Mouse (Mus musculus): ENCODE results near the gene Myo5c. TPM values are rescaled to one million over a fixed set of nuclear protein-coding genes. Genes with fewer than 3 reads are reported as not detected.

Gene Myo5c
- 3.8 and 4.8 TPM in 2 replicates for total RNA-seq (2021)
- long read RNA-seq, partial matches to known transcripts: 1 of 2 reads
- long read RNA-seq, other reads (novel, unspliced or antisense): 1 of 2 reads

DNA sequence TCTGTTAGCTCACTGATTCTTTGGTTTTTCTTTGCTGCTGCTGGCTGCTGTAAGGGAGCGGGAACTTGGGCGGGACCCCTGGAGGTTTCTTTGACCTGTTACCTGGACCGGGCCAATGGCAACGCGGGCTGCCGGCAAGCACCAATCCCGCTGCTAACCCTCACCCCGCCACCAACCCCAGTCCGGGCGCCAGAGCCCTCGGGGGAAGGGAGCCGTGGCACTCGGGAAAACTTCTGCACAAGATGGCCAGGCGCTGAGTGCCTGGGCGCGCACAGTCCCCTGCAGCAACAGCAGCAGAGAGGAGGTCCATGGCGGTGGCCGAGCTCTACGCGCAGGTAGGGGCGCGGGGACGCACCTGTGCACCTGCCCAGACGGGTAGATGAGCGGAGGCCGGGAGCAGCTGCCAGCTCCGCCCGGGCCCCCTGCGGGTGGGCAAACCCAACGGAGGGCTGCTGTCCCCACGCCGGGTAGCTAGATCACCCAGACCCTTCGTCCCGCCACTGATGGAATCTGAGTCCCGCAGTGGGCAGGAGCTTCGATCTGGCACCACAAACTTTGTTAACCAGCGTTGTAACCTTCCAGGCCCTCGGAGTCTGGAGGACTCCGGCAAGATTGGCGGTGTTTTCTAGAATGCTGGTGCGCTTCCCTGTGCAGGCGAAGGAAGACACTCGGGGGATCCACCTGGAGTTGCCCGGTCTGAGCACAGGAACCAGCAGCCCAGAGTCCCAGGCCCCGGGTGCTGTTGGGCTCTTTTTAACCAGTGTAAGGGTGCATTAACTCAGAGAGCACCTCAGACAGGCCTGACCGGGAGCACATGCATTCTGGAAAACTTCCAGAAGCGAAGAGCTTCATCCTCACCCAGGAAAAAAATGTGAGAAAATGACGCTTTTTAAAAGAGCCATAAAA, at the start of gene Myo5c:
Gene Myo5c (plus strand): TSS at position 180 of the 906 bp plus-strand sequence.
- DNase-seq: peak; percentile 65

DNA sequence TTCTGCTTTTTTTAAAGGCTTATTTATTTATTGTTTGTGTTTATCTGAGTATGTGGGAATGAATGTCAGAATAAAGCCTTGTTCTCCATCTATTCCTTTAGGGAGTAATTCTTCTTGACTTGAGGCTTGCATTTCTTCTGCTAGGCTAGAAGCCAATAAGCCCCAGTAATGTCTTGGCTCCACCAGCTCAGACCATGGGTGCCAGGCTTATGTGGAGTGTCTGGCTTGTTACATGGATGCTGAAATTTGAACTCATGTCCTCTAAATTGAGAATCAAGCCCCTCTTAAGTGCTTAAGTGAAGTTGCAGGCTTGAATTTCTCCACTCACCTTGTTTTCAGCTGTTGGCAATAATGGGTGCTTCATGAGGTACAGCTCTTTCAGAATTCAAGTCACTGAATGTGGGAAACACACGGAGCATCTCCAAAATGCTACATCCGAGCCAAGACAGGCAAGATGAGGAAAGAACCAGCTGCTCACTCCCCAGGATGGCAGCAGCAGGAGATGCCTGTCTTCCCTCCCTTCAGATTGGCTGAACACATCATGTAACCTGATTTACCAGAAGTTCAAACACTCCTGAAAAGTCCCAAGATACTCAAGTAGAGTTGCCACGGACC, 44.1 kb upstream of the Myo5c start:
- DNase-seq: no peak

DNA sequence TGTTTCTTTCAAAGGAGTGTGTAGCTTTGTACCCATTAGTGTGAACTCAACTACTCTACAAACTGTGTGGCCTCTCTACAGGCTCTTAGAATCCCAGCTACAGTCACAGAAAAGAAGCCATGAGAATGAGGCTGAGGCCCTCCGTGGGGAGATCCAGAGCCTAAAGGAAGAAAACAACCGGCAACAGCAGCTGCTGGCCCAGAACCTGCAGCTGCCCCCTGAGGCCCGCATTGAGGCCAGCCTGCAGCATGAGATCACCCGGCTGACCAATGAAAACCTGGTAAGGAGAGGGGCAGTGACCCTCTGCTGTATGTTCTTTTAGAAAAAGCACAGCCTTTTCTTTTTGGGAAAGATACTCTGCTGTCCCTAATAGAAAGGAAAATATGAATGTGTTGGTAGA, 38.0 kb upstream of the Myo5c start:
- DNase-seq: no peak

DNA sequence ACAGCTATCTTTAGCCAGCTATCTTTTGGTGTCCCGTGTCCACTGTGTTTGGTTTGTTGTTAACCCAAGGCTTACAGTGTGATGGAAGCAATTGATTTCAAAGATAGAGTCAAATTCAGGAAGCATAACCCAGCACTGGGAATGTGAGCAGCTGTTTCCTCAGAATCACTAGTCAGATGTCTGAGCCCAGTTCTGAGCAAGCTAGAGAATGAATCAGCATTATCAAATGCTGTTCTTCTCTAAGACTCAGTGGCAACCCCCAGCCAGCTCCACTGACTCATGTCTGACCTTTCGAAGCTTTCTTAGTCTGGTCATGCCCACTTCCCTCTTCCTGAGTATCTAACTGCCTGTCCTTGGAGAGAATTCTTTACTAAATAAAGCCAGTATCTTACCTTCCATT, 35.5 kb upstream of the Myo5c start:
- DNase-seq: peak; percentile 36

DNA sequence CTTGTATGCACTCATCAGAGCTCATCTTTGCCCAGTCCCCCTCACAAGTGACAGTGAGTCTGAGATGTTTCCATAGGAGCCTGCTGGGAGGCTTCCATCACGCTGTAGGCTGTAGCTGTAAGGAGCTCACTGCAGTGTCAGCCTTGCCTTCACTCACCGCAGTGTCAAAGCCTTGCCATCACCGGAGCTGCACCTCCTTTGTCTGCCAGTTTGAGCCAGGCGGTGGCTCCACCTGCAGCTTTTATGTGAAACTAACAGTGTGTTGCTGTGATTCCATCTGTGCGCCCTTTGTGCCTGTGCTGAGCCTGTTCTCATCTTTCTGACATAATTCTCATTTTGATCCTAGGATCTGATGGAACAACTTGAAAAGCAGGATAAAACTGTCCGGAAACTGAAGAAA, 34.5 kb upstream of the Myo5c start:
- DNase-seq: peak; percentile 52

DNA sequence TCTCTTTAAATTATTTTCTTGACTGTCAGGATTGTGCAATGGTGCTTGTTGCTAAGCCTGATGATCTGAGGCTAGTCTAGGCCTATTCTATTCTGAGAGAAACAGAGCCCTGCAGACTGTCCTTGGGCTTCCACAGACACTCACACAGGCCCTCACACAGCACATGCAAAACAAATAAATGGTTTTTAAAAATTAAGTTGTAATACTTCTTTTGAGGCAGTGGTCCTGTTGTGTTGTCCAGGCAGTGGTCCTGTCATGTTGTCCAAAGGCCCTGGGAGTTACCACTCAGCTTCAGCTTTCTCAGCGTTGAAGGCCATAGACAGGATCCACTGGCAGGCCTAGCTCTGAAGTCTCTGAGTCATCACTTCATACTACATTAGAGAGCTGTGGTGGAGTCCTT, 30.3 kb upstream of the Myo5c start:
- DNase-seq: no peak

DNA sequence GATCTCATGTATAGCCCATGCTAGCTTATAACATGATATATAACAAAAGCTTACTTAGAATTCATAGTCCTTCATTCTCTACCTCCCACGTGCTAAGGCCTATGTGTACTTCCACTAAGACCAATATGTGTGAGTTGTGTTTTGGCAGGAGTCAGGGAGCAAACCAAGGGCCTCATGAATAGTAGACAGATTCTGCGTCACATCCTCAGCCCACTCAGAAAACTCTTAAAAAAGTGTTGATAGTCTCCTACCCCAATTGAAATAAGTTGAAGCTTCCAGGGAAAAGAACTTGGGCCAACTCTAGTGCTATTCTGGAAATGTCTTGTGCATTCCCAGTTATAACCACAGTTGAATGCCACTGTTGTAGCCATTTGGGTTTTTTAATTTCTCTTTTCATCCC, 29.8 kb upstream of the Myo5c start:
- DNase-seq: no peak

DNA sequence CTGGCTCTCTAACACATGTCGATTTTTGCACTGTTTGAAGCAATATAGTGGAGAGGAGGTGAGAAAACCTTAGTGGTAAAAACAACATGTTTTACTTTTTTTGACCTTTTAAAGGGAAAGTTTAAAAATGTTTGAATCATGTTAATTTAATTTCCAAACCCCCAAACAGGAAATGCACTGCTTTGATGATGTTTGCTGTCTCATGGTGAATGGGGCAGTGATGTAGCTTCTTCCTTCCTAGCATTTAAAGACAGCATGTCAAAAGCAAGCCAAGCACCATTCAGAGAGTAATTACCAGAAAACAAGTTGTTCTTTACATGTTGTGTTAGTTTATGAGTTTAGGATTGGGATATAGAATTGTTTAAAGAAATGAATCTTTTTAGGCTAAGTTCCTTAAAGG, 22.6 kb upstream of the Myo5c start:
- DNase-seq: no peak

DNA sequence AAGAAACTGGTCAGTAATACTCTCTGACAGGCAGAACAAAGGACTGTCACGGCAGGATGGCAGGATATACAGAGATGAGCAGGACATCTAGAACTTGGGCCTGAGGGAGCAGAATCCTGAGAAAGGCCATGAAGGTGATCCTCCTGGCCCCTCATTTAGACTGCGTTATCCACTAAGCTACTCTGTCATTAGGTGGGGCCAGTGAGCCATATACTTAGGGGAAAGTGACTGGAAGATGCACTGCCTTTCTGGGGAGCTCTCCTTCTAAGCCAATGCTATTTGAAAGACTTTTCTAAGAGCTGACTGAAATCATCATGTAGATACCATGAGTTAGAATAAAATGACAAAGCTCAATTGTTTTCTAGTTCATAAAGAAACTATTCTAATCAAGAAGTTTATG, 21.6 kb upstream of the Myo5c start:
- no peak for DNase-seq

DNA sequence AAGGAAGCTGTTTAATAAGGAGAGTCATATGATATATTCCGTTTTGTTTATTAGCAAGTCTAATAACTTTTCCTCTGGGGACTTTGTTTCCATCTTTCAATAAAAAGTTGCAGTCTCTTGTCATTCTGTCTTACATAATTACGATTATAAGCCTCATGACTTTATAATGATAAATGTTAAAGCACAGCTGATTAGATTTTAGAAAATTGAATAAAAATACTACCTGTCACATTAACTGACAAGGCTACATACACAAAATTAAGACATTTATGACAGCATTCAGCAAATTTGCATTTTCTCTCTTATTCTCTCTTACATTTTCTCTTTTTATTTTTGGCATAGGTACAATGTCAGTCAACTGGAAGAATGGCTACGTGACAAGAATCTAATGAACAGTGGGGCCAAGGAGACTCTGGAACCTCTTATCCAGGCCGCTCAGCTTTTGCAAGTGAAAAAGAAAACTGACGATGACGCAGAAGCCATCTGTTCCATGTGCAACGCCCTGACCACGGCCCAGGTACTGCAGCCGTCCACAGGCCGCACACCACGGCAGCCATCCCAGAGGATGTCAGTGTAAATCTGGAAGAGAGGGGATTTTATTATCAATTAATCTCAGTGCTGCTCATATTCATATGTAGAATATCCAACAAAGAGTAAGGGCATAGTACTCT, 16.9 kb upstream of the Myo5c start:
- no peak for DNase-seq

DNA sequence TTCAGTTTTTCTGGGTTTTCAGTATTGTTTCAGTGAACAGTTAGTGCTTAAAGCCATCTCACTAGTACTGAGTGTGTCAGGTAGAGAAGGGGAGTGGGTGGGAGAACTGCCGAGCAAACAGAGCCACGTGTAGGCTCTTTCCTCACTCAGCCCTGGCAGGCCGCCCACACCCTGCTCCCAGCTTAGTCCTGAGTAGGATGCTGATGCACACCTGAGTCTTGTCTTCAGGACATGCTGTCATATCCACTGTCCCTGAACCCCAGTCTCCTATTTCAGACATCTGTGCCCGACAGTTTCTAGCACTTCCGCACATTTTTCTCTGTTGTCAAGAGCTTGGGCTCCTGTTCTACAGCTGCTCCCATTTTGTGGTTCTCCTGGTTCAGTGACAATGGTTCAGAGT, 11.9 kb upstream of the Myo5c start:
- DNase-seq: no peak

DNA sequence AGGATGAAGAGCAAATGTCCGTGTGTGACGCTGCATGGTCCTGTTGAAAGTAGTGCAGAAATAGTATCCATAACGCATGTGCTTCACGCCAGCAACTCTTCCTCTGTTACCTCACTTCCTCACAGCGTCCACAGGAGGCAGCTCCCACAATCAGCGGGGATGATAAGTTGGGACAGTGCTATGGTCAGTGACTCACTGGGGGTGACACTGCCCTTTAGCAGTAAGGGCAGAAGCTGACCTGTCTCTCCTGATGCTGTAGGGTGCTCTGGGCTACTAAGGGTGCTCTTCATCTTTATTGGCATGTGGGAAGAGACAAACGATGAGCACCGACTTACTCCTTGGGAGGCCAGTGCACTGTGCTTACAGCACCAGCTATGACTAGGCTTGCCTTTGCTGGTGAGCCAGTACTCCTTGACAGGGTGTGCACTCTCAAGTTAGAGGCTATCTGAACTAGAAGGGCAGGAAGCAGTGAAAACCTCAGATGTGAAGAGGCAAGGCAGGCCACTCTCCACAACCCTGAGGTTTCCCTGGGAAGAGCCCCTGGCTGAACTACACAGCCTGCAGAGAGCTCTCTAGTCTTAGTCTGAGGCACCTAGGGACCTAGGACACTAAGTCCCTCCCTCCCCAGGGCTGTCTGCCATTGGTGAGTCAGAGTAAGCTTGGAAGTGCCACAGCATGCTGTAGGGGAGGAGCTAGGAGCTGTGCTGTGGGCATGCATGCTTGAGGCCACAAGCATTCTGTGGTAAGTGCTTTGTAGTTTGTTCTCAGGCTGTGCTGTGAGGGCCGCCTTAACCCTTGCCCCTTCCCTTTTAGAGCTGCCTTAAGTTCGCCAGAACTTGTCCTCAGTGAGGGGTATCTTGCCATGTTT, 10.2 kb upstream of the Myo5c start:
- peak; percentile 63 for DNase-seq

DNA sequence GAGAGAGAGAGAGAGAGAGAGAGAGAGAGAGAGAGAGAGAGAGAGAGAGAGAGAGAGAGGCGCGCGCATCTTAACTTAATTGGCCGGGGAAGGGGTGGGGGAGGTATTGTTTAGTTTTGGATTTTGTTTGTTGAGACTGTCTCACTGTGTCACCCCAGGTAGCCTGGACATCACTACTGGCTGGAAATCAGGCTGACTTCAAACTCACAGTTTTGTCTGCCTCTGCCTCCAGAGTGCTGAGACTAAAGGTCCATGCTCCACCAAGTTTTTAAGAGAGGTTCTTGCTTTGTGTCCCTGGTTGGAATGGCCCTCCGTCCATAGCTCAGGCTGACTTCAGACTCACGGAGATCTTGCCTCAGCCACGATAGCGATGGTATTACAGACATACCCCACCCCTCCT, 1.0 kb downstream of the Myo5c start:
- DNase-seq: no peak

DNA sequence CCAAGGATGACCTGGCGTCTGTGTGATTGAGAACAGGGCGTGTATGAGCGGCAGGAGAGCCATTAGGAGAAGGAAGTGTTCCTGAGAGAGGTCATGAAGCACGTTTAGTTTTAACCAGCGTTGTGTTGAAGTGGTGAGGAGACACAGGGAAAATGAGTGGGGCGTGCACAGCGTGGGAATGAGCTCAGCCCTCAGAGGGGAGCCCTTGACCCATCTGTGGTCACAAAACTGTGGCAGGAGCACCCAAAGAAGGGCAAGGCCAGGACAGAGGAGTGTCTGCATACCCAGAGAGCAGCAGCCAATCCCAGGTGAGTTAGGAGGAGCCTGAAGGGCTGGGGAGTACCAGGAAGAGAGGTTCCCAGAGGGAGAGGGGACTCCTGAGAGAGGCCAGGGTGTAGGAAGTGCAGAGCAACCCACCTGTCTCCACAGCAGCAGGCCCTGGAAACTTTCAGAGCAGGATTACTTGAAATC, 2.5 kb downstream of the Myo5c start:
- DNase-seq: no peak

DNA sequence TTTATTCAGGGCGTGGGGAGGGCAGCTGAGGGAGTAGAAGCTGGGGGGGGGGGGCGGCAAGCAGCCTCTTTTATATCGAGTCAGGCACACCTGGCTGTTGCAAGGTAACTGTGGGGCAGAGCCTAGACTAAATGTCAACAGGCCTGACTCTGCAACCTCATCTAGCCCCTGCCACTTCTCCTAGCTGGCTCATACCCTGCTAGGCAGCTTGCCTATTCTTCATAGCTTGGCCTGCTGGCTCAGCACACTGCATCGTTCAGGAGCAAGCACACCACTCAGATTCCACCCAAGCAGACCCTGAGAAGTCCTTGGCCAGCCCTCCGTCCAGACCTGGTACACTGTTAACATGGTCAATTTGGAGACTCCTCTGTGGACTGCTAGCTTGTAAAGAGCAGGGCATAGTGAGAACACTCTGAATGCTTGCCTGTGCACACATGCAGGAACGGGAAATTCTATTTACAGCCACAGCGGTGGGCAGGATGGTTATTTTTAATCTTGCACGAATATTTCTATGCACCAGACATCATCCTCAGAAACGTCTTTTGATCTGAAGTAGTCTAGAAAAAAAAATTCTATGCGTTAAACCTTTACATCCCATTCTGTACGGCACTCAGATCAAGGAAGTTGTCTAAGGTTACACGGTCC, 3.3 kb downstream of the Myo5c start:
- no peak for DNase-seq

DNA sequence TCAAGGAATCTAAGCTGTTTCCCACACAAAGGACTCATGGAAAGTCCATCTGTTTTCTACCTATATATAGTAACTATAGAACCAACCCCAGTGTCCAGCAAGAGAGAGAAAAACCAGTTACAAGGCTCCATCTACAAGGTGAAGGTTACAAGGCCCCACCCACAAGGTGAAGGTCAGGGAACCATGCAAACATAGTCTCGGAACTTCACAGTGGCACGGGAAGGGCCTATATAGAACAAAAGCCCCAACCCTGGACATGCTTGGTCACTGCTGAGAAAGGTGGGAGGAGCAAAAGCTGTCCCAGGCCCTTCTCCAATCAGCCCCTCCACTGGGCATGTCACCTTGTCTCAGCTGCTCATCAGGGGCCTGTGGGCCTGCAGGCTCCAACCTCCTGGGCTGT, 3.9 kb downstream of the Myo5c start:
- no peak for DNase-seq

DNA sequence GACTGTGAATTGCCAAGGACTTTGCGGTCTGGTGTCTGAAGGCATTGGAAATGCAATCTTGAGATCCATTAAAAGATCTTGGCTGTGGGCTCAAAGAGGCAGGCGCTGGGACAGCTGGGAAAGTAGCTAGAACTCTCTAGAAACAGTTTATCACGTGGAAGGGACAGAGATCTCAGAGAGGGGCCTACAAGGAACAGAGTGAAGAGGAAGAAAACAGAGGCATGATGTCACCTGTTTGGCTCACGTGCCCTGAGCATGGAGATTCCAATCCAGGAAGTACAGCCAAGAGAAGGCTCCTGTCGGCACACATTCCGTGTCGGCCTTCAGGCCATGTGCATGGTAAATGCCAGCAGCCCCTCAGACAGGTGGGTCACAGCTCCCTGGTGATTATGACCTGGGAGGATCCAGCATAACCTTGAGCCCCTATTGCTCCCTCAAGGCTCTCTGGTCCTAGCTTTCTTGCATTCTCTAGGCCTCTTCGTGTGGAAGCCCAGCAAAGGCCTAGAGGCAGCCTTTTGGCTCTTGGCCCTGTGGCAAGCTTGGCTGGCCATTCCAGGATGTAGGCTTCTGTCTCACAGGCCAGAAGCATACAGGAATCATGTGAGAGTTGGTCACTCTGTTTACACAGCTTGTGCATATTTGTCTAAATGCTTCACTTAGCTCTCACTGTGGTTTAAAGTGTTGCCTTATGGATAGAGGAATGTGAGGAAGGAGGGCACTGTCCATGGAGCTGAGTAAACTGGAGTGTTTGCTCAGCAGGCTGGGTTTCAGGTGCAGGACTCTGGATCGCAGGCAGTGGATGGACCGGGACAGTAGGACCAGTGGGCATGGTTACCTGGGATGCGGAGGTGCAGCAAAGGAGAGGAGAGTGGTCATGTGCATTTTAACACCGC, 4.8 kb downstream of the Myo5c start:
- no peak for DNase-seq

DNA sequence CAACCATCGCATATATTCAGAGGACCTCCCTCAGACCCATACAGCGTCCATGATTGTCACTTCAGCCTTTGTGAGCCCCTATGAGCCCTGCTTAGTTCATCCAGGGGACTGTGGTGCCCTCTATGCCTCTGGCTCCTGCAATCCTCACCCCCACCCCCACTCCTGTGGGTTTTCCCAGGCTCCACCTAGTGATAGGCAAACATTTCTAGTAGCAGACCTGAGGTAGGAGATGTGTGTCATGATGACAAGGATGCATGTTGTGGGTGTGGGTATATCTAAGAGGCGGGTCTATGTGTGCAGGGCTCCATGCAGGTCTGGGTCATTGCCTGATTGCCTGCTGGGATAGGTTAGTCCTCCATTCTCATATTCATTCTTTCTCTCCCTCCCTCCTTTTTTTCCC, 6.4 kb downstream of the Myo5c start:
- DNase-seq: no peak

DNA sequence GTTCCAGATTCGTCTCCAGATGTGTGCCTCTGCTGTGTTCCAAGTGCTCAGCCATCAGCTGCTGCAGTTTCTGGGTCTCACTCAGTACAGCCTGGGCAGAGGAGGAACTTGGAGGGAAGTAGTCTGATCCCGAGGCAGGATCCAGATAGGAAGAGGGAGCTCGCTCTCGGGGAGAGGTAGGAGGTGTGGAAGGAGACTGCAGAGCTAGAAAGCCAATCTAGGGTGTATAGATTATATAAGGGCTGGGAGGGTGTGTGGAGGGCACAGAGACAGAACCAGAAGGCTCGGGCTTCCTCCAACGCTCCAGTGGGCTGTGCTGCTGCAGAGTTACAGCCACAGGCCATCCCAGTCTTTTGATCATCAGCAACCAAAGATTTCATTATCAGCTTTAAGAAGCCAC, 11.2 kb downstream of the Myo5c start:
- DNase-seq: no peak

DNA sequence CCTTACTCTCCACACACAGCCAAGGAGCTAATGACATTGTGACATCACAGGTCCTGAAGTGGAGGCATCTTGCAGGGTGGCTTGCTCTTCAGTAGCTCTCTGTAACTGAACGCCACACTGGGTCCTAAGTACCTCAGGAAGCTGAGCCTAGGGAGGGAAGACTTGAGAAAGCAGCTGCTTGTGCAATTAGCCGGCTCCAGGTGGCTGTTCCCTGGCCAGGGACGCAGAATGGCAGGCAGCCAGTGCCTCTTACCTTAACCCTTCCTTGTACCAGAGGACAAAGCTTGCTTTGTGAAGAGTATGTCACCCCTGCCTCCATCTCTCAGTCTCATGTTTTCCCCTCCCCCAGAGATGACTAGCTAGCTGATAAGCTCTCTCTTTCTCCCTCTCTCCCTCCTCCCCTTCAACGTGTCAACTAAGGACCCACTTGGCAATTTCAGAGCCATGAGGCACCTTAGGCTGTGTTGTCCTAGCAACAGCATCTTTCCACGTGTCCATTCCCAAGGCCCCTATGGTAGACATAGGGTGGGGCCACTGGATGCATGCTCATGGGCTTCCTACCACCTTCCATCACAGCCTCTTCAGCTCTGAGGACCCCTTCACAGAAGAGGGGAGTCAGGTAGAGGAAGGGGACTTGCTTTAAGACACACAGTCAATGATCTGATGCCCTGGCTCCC, 12.0 kb downstream of the Myo5c start:
- no peak for DNase-seq

Data from adrenal gland, postnatal 25 days (tissue).